Mouse (Mus musculus) heart, embryonic 16.5 days (tissue): ENCODE measurements around the gene Tns3. TPM values are rescaled to one million over a fixed set of nuclear protein-coding genes. Genes with fewer than 3 reads are reported as not detected.
A peak's percentile ranks its signal among the peaks of the same experiment; 100 is the strongest.

Experiments used
- ATAC-seq: fragments of 200-750 bp; cut with Nextera tagmentation; replicated peaks from 2 replicates; pipeline ENCODE4 v1.8.0; 2017; ENCODE audit warnings: moderate number of reproducible peaks; ENCODE audit not compliant: insufficient read depth, low FRiP score; ENCODE audit errors: extremely low read depth
- H3K27ac ChIP-seq: fragments of 300-500 bp; sonication (generic); 2 replicates; pipeline ENCODE4 v1.5.1; 2014; ENCODE audit warnings: mild to moderate bottlenecking, low read length, control low read depth, moderate library complexity
- H3K27me3 ChIP-seq: fragments of 300-500 bp; sonication (generic); 2 replicates; pipeline ENCODE4 v1.6.1; 2014; ENCODE audit warnings: low read length, mixed read lengths; ENCODE audit not compliant: control insufficient read depth, insufficient read depth
- H3K36me3 ChIP-seq: fragments of 300-500 bp; sonication (generic); 2 replicates; pipeline ENCODE4 v1.6.1; 2014; ENCODE audit not compliant: control insufficient read depth, insufficient read depth
- H3K4me1 ChIP-seq: fragments of 300-500 bp; sonication (generic); 2 replicates; pipeline ENCODE4 v1.6.1; 2014; ENCODE audit warnings: low read length, mixed read lengths; ENCODE audit not compliant: control insufficient read depth, insufficient read depth
- H3K4me2 ChIP-seq: fragments of 300-500 bp; sonication (generic); 2 replicates; pipeline ENCODE4 v1.6.1; 2014; ENCODE audit warnings: low read depth, mild to moderate bottlenecking, control low read depth, low read length
- H3K4me3 ChIP-seq: fragments of 300-500 bp; sonication (generic); 2 replicates; pipeline ENCODE4 v1.5.1; 2014; ENCODE audit warnings: mild to moderate bottlenecking, control low read depth, low read length
- H3K9ac ChIP-seq: fragments of 300-500 bp; sonication (generic); 2 replicates; pipeline ENCODE4 v1.6.1; 2014; ENCODE audit warnings: low read length, control low read depth
- H3K9me3 ChIP-seq: fragments of 300-500 bp; sonication (generic); replicated peaks from 2 replicates; pipeline ENCODE4 v1.6.1; 2016; ENCODE audit warnings: low read length; ENCODE audit not compliant: control insufficient read depth
- WGBS: fragments of 180-500 bp; shearing (Covaris S2); extraction: QIAGEN DNeasy Blood & Tissue Kit; methylation state at CpG from one replicate; pipeline ENCODE4 v1.1.7; 2014; 5-methylcytosine and 5-hydroxymethylcytosine counted together
- polyA plus RNA-seq: library from polyadenylated mRNA; unstranded; fragments of >200 nt; fragmentation: Nextera tagmentation; extraction: Ambion mirVana; gene quantifications from 2 replicates; pipeline ENCODE4 v1.2.1, GENCODE M21; 2015

Gene Tns3
- polyA plus RNA-seq, 1 experiment from 2014 or later, result 20.2 TPM

- Histone ChIP-seq H3K36me3 (peaks cover 4% of the 10 kb centered on the region; the same call in 1 of the 2 replicates), H3K9ac (peak overlapping the region; percentile 14), H3K27me3 (no peaks in the 10 kb centered on the region), H3K9me3 (peaks cover 9% of the 10 kb centered on the region; the same call in 1 of the 2 replicates), H3K4me3 (no peak overlapping the region), H3K4me1 (peaks cover 32% of the 10 kb centered on the region), H3K4me2 (no peak overlapping the region), H3K27ac (peak overlapping the region; percentile 52)
- WGBS, result 57% methylated on average over 6 of the region's 6 CpGs
- 0 out of 2 replicates have a peak, but pooled peaks have one; percentile 34 for ATAC-seq
These were observed 5.3 kb downstream of the Tns3 start for GRCm38 (mm10) chr11:8659061-8659460.

GRCm38 (mm10) chr11:8657493-8657892 lies 6.8 kb downstream of the Tns3 start:
- Histone ChIP-seq H3K27ac (no peak overlapping the region), H3K9me3 (peaks cover 9% of the 10 kb centered on the region; the same call in 1 of the 2 replicates), H3K4me1 (peaks cover 41% of the 10 kb centered on the region), H3K27me3 (no peaks in the 10 kb centered on the region), H3K36me3 (peaks cover 4% of the 10 kb centered on the region; the same call in 1 of the 2 replicates), H3K4me3 (no peak overlapping the region), H3K4me2 (no peak overlapping the region), H3K9ac (no peak overlapping the region)
- 87% methylated on average over 8 of the region's 8 CpGs for WGBS
- ATAC-seq, result no peak

GRCm38 (mm10) chr11:8656448-8657393 lies 7.6 kb downstream of the Tns3 start:
- Histone ChIP-seq H3K9me3 (peaks cover 9% of the 10 kb centered on the region; the same call in 1 of the 2 replicates), H3K27me3 (no peaks in the 10 kb centered on the region), H3K4me3 (no peak overlapping the region), H3K9ac (no peak overlapping the region), H3K27ac (no peak overlapping the region), H3K4me2 (no peak overlapping the region), H3K4me1 (peaks cover 43% of the 10 kb centered on the region), H3K36me3 (peaks cover 4% of the 10 kb centered on the region; the same call in 1 of the 2 replicates)
- no peak for ATAC-seq
- WGBS, result 78% methylated on average over 12 of the region's 12 CpGs

GRCm38 (mm10) chr11:8653800-8654295 lies 10.5 kb downstream of the Tns3 start:
- Histone ChIP-seq H3K27ac (peak overlapping the region; percentile 37), H3K4me1 (peaks cover 41% of the 10 kb centered on the region), H3K36me3 (peaks cover 4% of the 10 kb centered on the region; the same call in 1 of the 2 replicates), H3K9ac (no peak overlapping the region), H3K4me2 (no peak overlapping the region), H3K27me3 (no peaks in the 10 kb centered on the region), H3K4me3 (no peak overlapping the region), H3K9me3 (peaks cover 9% of the 10 kb centered on the region; the same call in 1 of the 2 replicates)
- WGBS, result 45% methylated on average over 13 of the region's 13 CpGs
- ATAC-seq, result peak; percentile 35; the same call in 1 of the 2 replicates

GRCm38 (mm10) chr11:8652792-8653645 lies 11.3 kb downstream of the Tns3 start:
- H3K36me3 ChIP-seq, result no peaks in the 10 kb centered on the region

GRCm38 (mm10) chr11:8652116-8652714 lies 12.1 kb downstream of the Tns3 start:
- H3K9me3 ChIP-seq, result no peaks in the 10 kb centered on the region
- H3K27me3 ChIP-seq, result no peaks in the 10 kb centered on the region
- no peak overlapping the region for H3K4me2 ChIP-seq
- WGBS, result 77% methylated on average over 10 of the region's 10 CpGs
- no peaks in the 10 kb centered on the region for H3K36me3 ChIP-seq
- no peak overlapping the region for H3K4me3 ChIP-seq
- ATAC-seq, result no peak
- peak overlapping the region; percentile 51 for H3K27ac ChIP-seq
- peaks cover 49% of the 10 kb centered on the region for H3K4me1 ChIP-seq
- H3K9ac ChIP-seq, result no peak overlapping the region

More at GRCm38 (mm10) chr11:8652792-8653645, 11.3 kb downstream of the Tns3 start:
- WGBS, result 47% methylated on average over 10 of the region's 10 CpGs
- Histone ChIP-seq H3K9me3 (0 out of 2 replicates have a peak, but pooled peaks cover 1% of the 10 kb centered on the region), H3K27me3 (no peaks in the 10 kb centered on the region), H3K4me1 (peaks cover 46% of the 10 kb centered on the region), H3K27ac (peak overlapping the region; percentile 51), H3K9ac (no peak overlapping the region), H3K4me2 (0 out of 2 replicates have a peak overlapping the region, but pooled peaks have one; percentile 17), H3K4me3 (no peak overlapping the region)
- ATAC-seq, result no peak

- Histone ChIP-seq H3K4me1 (peaks cover 49% of the 10 kb centered on the region), H3K27ac (no peak overlapping the region), H3K4me2 (no peak overlapping the region), H3K27me3 (no peaks in the 10 kb centered on the region), H3K9ac (no peak overlapping the region), H3K36me3 (no peaks in the 10 kb centered on the region), H3K9me3 (no peaks in the 10 kb centered on the region), H3K4me3 (no peak overlapping the region)
- WGBS, result 83% methylated on average over 10 of the region's 10 CpGs
- ATAC-seq, result no peak
These were observed 12.8 kb downstream of the Tns3 start for GRCm38 (mm10) chr11:8651448-8652035.

GRCm38 (mm10) chr11:8645609-8646008 lies 18.7 kb downstream of the Tns3 start:
- peak; percentile 31; the same call in 1 of the 2 replicates for ATAC-seq

More at GRCm38 (mm10) chr11:8645609-8646008, 18.7 kb downstream of the Tns3 start:
- Histone ChIP-seq H3K36me3 (no peaks in the 10 kb centered on the region), H3K4me1 (peaks cover 24% of the 10 kb centered on the region), H3K9me3 (no peaks in the 10 kb centered on the region), H3K9ac (no peak overlapping the region), H3K4me3 (no peak overlapping the region), H3K4me2 (no peak overlapping the region), H3K27me3 (no peaks in the 10 kb centered on the region), H3K27ac (no peak overlapping the region)
- WGBS, result 82% methylated on average over 3 of the region's 3 CpGs
